Mouse (Mus musculus) embryonic stem cell, embryonic (primary cell): ENCODE data around the gene Pdyn.

Experiments used
- CTCF ChIA-PET, 4 experiments: fragments of 300-600 bp in 2 of 4; fragments of 350-600 bp in 2 of 4; sonication (Branson Sonifier 250); formaldehyde crosslinking; loops; one replicate each; lab custom pipeline; 2022; ENCODE audit warnings: inconsistent platforms in 2 of 4; lab: Charles Lee
- POLR2A ChIA-PET, 4 experiments: fragments of 300-600 bp in 2 of 4; fragments of 350-600 bp in 2 of 4; sonication (Branson Sonifier 250); formaldehyde crosslinking; loops; one replicate each; lab custom pipeline; 2022; ENCODE audit warnings: antibody characterized with exemption in 4 of 4, inconsistent platforms in 1 of 4; lab: Charles Lee

The Pdyn gene

GRCm38 (mm10) chr2:129699484-129700158 lies at the start of gene Pdyn:
Pdyn (minus strand) TSS chr2:129699844.
- ChIA-PET CTCF (interaction anchor here (0.6 to 2.6 kb wide), 10 partner anchors 11 to 1696 kb away, joined by 3 to 16 read pairs (median 4); no protein-coding TSS in a partner anchor), POLR2A (interaction anchor here in 3 of 4 experiments (0.6 to 1.9 kb wide), 6 partner anchors 8 to 634 kb away, joined by 3 to 5 read pairs (median 4); no protein-coding TSS in a partner anchor)

DNA sequence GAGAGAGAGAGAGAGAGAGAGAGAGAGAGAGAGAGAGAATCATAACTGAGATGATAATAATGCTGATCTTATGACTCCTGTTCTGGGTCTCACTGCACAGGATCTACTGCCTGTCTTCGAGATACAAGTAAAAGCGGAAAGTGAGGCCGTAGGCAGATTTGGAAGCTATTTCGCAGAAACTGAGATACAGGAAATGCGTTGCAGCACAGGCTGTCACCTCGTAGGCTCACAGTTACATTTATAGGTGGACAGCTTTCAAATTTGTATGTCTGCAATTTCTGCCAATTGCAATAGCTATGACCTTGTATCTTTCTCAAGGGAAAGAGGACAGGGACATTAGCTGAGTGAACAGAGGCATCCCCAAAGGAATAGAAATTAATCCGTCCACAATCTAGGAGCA lies 42.4 kb upstream of the Pdyn start:
- POLR2A ChIA-PET: interaction anchor here in 1 of 4 experiments (1.2 kb wide), 1 partner anchor 533 kb away, joined by 3 read pairs; the partner anchor contains the start of gene Nop56
- CTCF ChIA-PET: no interaction called here

DNA sequence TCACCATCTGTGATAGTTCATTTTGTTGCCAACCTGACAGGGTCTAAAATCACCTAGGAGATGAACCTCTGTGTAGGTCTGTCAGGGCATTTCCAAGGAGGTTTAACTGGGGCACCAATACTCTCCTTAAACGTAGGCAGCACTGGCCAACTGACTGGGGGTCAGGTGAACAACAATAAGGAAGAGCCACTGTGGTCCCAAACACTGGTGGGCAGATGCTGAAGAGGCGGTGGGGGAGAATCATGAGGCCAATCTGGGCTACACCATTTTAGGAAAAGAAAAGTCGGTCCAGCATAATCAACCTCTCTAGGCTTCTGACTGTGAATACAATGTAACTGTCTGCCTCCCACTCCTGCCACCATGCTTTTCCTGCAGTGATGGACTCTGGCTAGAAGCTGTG lies 40.9 kb upstream of the Pdyn start:
- CTCF ChIA-PET: no interaction called here
- POLR2A ChIA-PET: no interaction called here

DNA sequence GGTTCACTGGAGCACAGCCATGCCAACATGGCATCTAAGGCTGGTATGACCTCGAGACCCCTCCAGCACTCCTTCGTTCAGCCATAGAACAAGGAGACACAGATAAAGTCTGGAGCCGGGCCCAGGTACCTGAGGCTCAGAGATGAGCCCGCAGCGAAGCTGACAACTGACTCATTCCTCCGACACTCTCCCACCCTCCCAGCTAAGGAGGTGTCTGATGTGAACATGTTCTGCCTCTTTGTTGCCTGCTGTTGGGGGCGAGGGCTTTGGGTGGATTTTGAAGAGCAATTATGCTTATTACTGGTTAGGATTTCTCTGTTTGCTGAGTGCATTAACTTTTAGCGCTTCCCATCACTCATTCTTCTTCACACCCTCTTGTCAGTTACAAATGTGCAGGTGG lies 34.4 kb upstream of the Pdyn start:
- ChIA-PET CTCF (no interaction called here), POLR2A (no interaction called here)

- ChIA-PET POLR2A (interaction anchor here in 1 of 4 experiments (1.1 kb wide), 1 partner anchor 72 kb away, joined by 3 read pairs; no protein-coding TSS in a partner anchor), CTCF (no interaction called here)
Measured at GRCm38 (mm10) chr2:129729681-129730080, 30.0 kb upstream of the Pdyn start.

GRCm38 (mm10) chr2:129715671-129716070 lies 16.0 kb upstream of the Pdyn start:
- ChIA-PET POLR2A (interaction anchor here in 1 of 4 experiments (0.5 kb wide), 1 partner anchor 131 kb away, joined by 6 read pairs; no protein-coding TSS in a partner anchor), CTCF (interaction anchor here in 1 of 4 experiments (0.6 to 0.8 kb wide), 2 partner anchors 27 to 41 kb away, joined by 3 to 4 read pairs; no protein-coding TSS in a partner anchor)

GRCm38 (mm10) chr2:129713026-129713544 lies 13.4 kb upstream of the Pdyn start:
- ChIA-PET CTCF (interaction anchor here in 1 of 4 experiments (1.1 kb wide), 1 partner anchor 38 kb away, joined by 3 read pairs; no protein-coding TSS in a partner anchor), POLR2A (no interaction called here)

DNA sequence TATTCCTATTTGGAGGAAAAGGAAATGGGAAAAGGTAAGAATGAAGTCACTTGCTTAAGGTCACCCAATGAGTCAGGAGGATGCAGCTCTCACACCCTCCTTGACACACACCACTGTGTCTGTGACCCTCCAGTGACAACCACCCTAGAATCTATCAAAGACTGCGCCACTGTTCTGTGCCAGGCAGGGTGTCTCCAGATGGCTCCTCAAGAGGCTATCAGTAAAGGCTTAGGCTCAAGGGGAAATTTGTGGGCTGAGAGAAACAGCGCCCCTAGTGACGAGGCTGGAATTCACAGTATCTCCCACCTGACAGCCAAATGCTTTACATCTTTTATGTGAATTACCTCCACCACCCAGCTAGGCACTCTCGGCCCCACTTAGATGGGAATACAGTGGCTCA lies 3.6 kb downstream of the Pdyn start:
- ChIA-PET POLR2A (interaction anchor here in 1 of 4 experiments (0.6 kb wide), 1 partner anchor 12 kb away, joined by 3 read pairs; no protein-coding TSS in a partner anchor), CTCF (interaction anchor here (0.5 to 3.0 kb wide), 11 partner anchors 12 to 835 kb away, joined by 3 to 12 read pairs (median 3); no protein-coding TSS in a partner anchor)

GRCm38 (mm10) chr2:129694303-129694702 lies 5.3 kb downstream of the Pdyn start:
- CTCF ChIA-PET: interaction anchor here (0.5 to 3.0 kb wide), 5 partner anchors 19 to 324 kb away, joined by 4 to 12 read pairs (median 12); no protein-coding TSS in a partner anchor
- POLR2A ChIA-PET: interaction anchor here in 2 of 4 experiments (0.7 to 2.6 kb wide), 6 partner anchors 13 to 106 kb away, joined by 3 to 8 read pairs (median 3); partner anchors contain the start of gene Stk35 (in 1 of the 2)

GRCm38 (mm10) chr2:129692694-129693093 lies 7.0 kb downstream of the Pdyn start:
- ChIA-PET POLR2A (interaction anchor here in 1 of 4 experiments (0.6 to 0.7 kb wide), 2 partner anchors 44 to 420 kb away, joined by 3 to 4 read pairs; no protein-coding TSS in a partner anchor), CTCF (interaction anchor here in 3 of 4 experiments (0.7 to 2.2 kb wide), 2 partner anchors 18 to 144 kb away, joined by 4 to 8 read pairs (median 5); no protein-coding TSS in a partner anchor)

- CTCF ChIA-PET: interaction anchor here in 2 of 4 experiments (1.2 to 1.5 kb wide), 1 partner anchor 15 kb away, joined by 4 to 6 read pairs; no protein-coding TSS in a partner anchor
Measured at GRCm38 (mm10) chr2:129689694-129690093, 9.9 kb downstream of the Pdyn start.

GRCm38 (mm10) chr2:129688036-129688625 lies 11.5 kb downstream of the Pdyn start:
- CTCF ChIA-PET: interaction anchor here in 3 of 4 experiments (0.6 to 1.8 kb wide), 7 partner anchors 12 to 1406 kb away, joined by 3 to 11 read pairs (median 5); partner anchors contain the start of gene Pdyn (in 1 of the 3)

More at GRCm38 (mm10) chr2:129689694-129690093, 9.9 kb downstream of the Pdyn start:
- POLR2A ChIA-PET: interaction anchor here in 2 of 4 experiments (0.5 to 1.6 kb wide), 2 partner anchors 9 to 1506 kb away, joined by 3 to 5 read pairs; no protein-coding TSS in a partner anchor

GRCm38 (mm10) chr2:129686908-129687307 lies 12.7 kb downstream of the Pdyn start:
- ChIA-PET CTCF (interaction anchor here in 2 of 4 experiments (1.1 to 1.8 kb wide), 2 partner anchors 12 kb away, joined by 5 to 7 read pairs; no protein-coding TSS in a partner anchor), POLR2A (no interaction called here)

More at GRCm38 (mm10) chr2:129688036-129688625, 11.5 kb downstream of the Pdyn start:
- POLR2A ChIA-PET: interaction anchor here in 2 of 4 experiments (1.4 kb wide), 2 partner anchors 11 kb away, joined by 3 to 4 read pairs; partner anchors contain the start of gene Pdyn (in 2 of the 2)

DNA sequence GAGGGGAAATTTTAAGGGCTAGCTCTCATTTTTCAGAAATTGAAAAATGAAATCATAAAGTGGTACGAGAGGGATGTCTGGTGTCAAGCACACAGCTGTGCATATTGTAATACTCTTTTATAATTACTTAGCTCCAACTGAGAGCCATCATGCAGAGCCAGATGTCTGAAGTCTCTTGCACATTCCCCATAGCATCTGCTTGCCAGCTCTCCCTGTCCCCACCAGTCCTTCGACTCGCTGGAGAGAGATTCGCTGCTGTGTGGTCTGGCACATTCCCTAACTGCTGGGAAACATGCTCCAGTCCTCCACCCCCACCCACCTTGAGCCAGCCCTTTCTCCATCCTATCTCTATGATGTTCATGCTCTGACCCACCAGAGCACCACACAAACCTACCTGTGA lies 15.6 kb downstream of the Pdyn start:
- ChIA-PET CTCF (interaction anchor here in 2 of 4 experiments (0.9 to 1.6 kb wide), 2 partner anchors 9 kb away, joined by 3 to 11 read pairs; no protein-coding TSS in a partner anchor), POLR2A (interaction anchor here in 2 of 4 experiments (0.6 to 1.1 kb wide), 2 partner anchors 12 to 19 kb away, joined by 3 read pairs; no protein-coding TSS in a partner anchor)

DNA sequence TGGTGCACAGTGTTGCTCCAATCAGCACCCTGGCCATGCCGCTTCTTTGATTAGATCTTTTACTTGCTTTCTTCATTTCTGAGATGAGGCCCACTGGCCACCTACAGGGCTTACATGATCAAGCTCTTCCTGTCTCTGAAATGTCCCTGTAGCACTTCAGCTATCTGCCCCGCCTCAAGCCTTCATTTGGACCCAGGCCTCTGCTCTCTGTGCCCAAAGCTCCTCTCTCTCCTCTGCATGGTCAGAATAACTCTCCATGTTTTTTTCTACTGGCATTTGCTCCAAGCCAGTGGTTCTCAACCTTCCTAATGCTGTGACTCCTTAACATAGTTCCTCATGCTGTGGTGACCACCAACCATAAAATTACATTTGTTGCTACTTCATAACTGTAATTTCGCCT lies 19.4 kb downstream of the Pdyn start:
- ChIA-PET POLR2A (interaction anchor here in 1 of 4 experiments (0.5 to 2.1 kb wide), 4 partner anchors 14 to 482 kb away, joined by 3 to 11 read pairs (median 6); no protein-coding TSS in a partner anchor), CTCF (interaction anchor here in 1 of 4 experiments (1.3 kb wide), 1 partner anchor 16 kb away, joined by 4 read pairs; no protein-coding TSS in a partner anchor)

- ChIA-PET CTCF (no interaction called here), POLR2A (no interaction called here)
Measured at GRCm38 (mm10) chr2:129679066-129679465, 20.6 kb downstream of the Pdyn start.

- ChIA-PET CTCF (interaction anchor here in 2 of 4 experiments (0.8 to 1.7 kb wide), 2 partner anchors 19 to 22 kb away, joined by 3 to 4 read pairs; partner anchors contain the start of gene Pdyn (in 1 of the 2)), POLR2A (interaction anchor here in 3 of 4 experiments (0.6 to 1.3 kb wide), 5 partner anchors 17 to 611 kb away, joined by 3 read pairs; no protein-coding TSS in a partner anchor)
Measured at GRCm38 (mm10) chr2:129677664-129678063, 22.0 kb downstream of the Pdyn start.
